Mouse (Mus musculus) right cerebral cortex, postnatal 14 days (tissue): ENCODE data around the gene Ncor2.
A peak's percentile ranks its signal among the peaks of the same experiment; 100 is the strongest.
"Not testable (repeated sequence)": the region's sequence is repeated elsewhere in the genome, so short reads cannot be mapped to it uniquely, and the experiment has no call there.

Experiments
- DNase-seq: peaks from one replicate; pipeline ENCODE4 v3.0.0; 2022

The Ncor2 gene

GRCm38 (mm10) chr5:125179007-125179734 is at the start of gene Ncor2:
Gene Ncor2 (minus strand): TSS chr5:125179219.
- DNase-seq, result peak; percentile 89

GRCm38 (mm10) chr5:125227699-125228098 is 48.7 kb upstream of the Ncor2 start:
- DNase-seq, result no peak

- DNase-seq, result peak; percentile 89
Observed at GRCm38 (mm10) chr5:125226229-125226634, 47.2 kb upstream of the Ncor2 start.

- no peak for DNase-seq
Observed at GRCm38 (mm10) chr5:125224925-125225324, 45.9 kb upstream of the Ncor2 start.

GRCm38 (mm10) chr5:125223961-125224360 is 44.9 kb upstream of the Ncor2 start:
- DNase-seq, result no peak

- no peak for DNase-seq
Observed at GRCm38 (mm10) chr5:125222706-125223105, 43.7 kb upstream of the Ncor2 start.

GRCm38 (mm10) chr5:125221868-125222267 is 42.8 kb upstream of the Ncor2 start:
- peak; percentile 73 for DNase-seq

- DNase-seq, result no peak
Observed at GRCm38 (mm10) chr5:125217426-125218170, 38.6 kb upstream of the Ncor2 start.

GRCm38 (mm10) chr5:125215930-125216459 is 37.0 kb upstream of the Ncor2 start:
- peak; percentile 90 for DNase-seq

- no peak for DNase-seq
Observed at GRCm38 (mm10) chr5:125215346-125215929, 36.4 kb upstream of the Ncor2 start.

- DNase-seq, result no peak
Observed at GRCm38 (mm10) chr5:125214064-125214463, 35.0 kb upstream of the Ncor2 start.

GRCm38 (mm10) chr5:125204910-125205309 is 25.9 kb upstream of the Ncor2 start:
- DNase-seq, result not testable (repeated sequence)

GRCm38 (mm10) chr5:125204199-125204815 is 25.3 kb upstream of the Ncor2 start:
- no peak for DNase-seq

- DNase-seq, result no peak
Observed at GRCm38 (mm10) chr5:125203759-125204158, 24.7 kb upstream of the Ncor2 start.

- peak; percentile 61 for DNase-seq
Observed at GRCm38 (mm10) chr5:125203099-125203498, 24.1 kb upstream of the Ncor2 start.

GRCm38 (mm10) chr5:125202100-125202499 is 23.1 kb upstream of the Ncor2 start:
- no peak for DNase-seq

GRCm38 (mm10) chr5:125199086-125199485 is 20.1 kb upstream of the Ncor2 start:
- DNase-seq, result no peak

GRCm38 (mm10) chr5:125197325-125197724 is 18.3 kb upstream of the Ncor2 start:
- not testable (repeated sequence) for DNase-seq

- DNase-seq, result no peak
Observed at GRCm38 (mm10) chr5:125196054-125196453, 17.0 kb upstream of the Ncor2 start.

- DNase-seq, result no peak
Observed at GRCm38 (mm10) chr5:125195142-125195541, 16.1 kb upstream of the Ncor2 start.

GRCm38 (mm10) chr5:125193478-125194439 is 14.7 kb upstream of the Ncor2 start:
- DNase-seq, result no peak

- DNase-seq, result no peak
Observed at GRCm38 (mm10) chr5:125191608-125192007, 12.6 kb upstream of the Ncor2 start.
